Mouse (Mus musculus) stomach, embryonic 15.5 days (tissue): ENCODE results near the gene Zfp185. TPM values are rescaled to one million over a fixed set of nuclear protein-coding genes. Genes with fewer than 3 reads are reported as not detected.
A peak's percentile ranks its signal among the peaks of the same experiment; 100 is the strongest.

Experiments used
- ATAC-seq: fragments of 200-750 bp; cut with Nextera tagmentation; 2 replicates; pipeline ENCODE4 v1.8.0; 2017; ENCODE audit warnings: low read depth, moderate number of reproducible peaks, moderate TSS enrichment; ENCODE audit not compliant: insufficient read depth, low FRiP score
- H3K27ac ChIP-seq: fragments of 300-500 bp; sonication (generic); 2 replicates; pipeline ENCODE4 v1.5.1; 2015; ENCODE audit warnings: mild to moderate bottlenecking, inconsistent platforms
- H3K27me3 ChIP-seq: fragments of 300-500 bp; sonication (generic); replicated peaks from 2 replicates; pipeline ENCODE4 v1.6.1; 2015; ENCODE audit warnings: inconsistent platforms
- H3K36me3 ChIP-seq: fragments of 300-500 bp; sonication (generic); 2 replicates; pipeline ENCODE4 v1.6.1; 2015; ENCODE audit warnings: inconsistent platforms
- H3K4me1 ChIP-seq: fragments of 300-500 bp; sonication (generic); 2 replicates; pipeline ENCODE4 v1.6.1; 2015; ENCODE audit warnings: inconsistent platforms
- H3K4me2 ChIP-seq: fragments of 300-500 bp; sonication (generic); 2 replicates; pipeline ENCODE4 v1.6.1; 2015; ENCODE audit warnings: mild to moderate bottlenecking, inconsistent platforms
- H3K4me3 ChIP-seq: fragments of 300-500 bp; sonication (generic); replicated peaks from 2 replicates; pipeline ENCODE4 v1.5.1; 2015; ENCODE audit warnings: inconsistent platforms
- H3K9ac ChIP-seq: fragments of 300-500 bp; sonication (generic); 2 replicates; pipeline ENCODE4 v1.6.1; 2015; ENCODE audit warnings: inconsistent platforms
- H3K9me3 ChIP-seq: fragments of 300-500 bp; sonication (generic); 2 replicates; pipeline ENCODE4 v1.6.1; 2016; ENCODE audit warnings: inconsistent platforms
- WGBS: fragments of 180-500 bp; shearing (Covaris S2); methylation state at CpG from one replicate; pipeline ENCODE4 v1.1.7; 2015; 5-methylcytosine and 5-hydroxymethylcytosine counted together
- polyA plus RNA-seq: library from polyadenylated mRNA; unstranded; fragments of >200 nt; fragmentation: Nextera tagmentation; extraction: Ambion mirVana; gene quantifications from 2 replicates; pipeline ENCODE4 v1.2.1, GENCODE M21; 2015

Zfp185 gene
- polyA plus RNA-seq, 1 experiment from 2014 or later, result 13.8 TPM

GRCm38 (mm10) chrX:72995542-72995941 lies 8.4 kb downstream of the Zfp185 start:
- Histone ChIP-seq H3K4me1 (no peaks in the 10 kb centered on the region), H3K36me3 (no peaks in the 10 kb centered on the region), H3K9ac (no peak overlapping the region), H3K9me3 (no peaks in the 10 kb centered on the region), H3K27me3 (no peaks in the 10 kb centered on the region), H3K4me2 (no peak overlapping the region), H3K4me3 (no peak overlapping the region), H3K27ac (no peak overlapping the region)
- ATAC-seq, result no peak
- 61% methylated on average over 3 of the region's 3 CpGs for WGBS

GRCm38 (mm10) chrX:73003110-73003509 lies 16.0 kb downstream of the Zfp185 start:
- WGBS, result 79% methylated on average over 5 of the region's 5 CpGs

GRCm38 (mm10) chrX:73005678-73006077 lies 18.5 kb downstream of the Zfp185 start:
- Histone ChIP-seq H3K9me3 (no peaks in the 10 kb centered on the region), H3K27me3 (no peaks in the 10 kb centered on the region), H3K4me2 (no peak overlapping the region), H3K9ac (no peak overlapping the region), H3K27ac (no peak overlapping the region), H3K4me1 (no peaks in the 10 kb centered on the region), H3K36me3 (no peaks in the 10 kb centered on the region), H3K4me3 (no peak overlapping the region)
- ATAC-seq, result no peak
- 59% methylated on average over 4 of the region's 4 CpGs for WGBS

More at GRCm38 (mm10) chrX:73003110-73003509, 16.0 kb downstream of the Zfp185 start:
- Histone ChIP-seq H3K4me2 (no peak overlapping the region), H3K4me3 (no peak overlapping the region), H3K27me3 (no peaks in the 10 kb centered on the region), H3K4me1 (no peaks in the 10 kb centered on the region), H3K36me3 (no peaks in the 10 kb centered on the region), H3K9me3 (no peaks in the 10 kb centered on the region), H3K27ac (no peak overlapping the region), H3K9ac (no peak overlapping the region)
- ATAC-seq, result no peak

- Histone ChIP-seq H3K9ac (no peak overlapping the region), H3K27me3 (no peaks in the 10 kb centered on the region), H3K36me3 (no peaks in the 10 kb centered on the region), H3K9me3 (no peaks in the 10 kb centered on the region), H3K4me2 (peak overlapping the region; percentile 49), H3K4me1 (no peaks in the 10 kb centered on the region), H3K4me3 (peak overlapping the region; percentile 33), H3K27ac (no peak overlapping the region)
- 19% methylated on average over 21 of the region's 27 CpGs for WGBS
- peak; percentile 99 for ATAC-seq
These were observed 20.7 kb downstream of the Zfp185 start for GRCm38 (mm10) chrX:73007597-73008479.

GRCm38 (mm10) chrX:73012846-73013245 lies 25.7 kb downstream of the Zfp185 start:
- H3K4me3 ChIP-seq, result no peak overlapping the region
- ATAC-seq, result no peak
- no peaks in the 10 kb centered on the region for H3K27me3 ChIP-seq
- WGBS, result 66% methylated on average over 4 of the region's 4 CpGs
- no peaks in the 10 kb centered on the region for H3K9me3 ChIP-seq
- no peaks in the 10 kb centered on the region for H3K36me3 ChIP-seq
- no peaks in the 10 kb centered on the region for H3K4me1 ChIP-seq
- H3K27ac ChIP-seq, result no peak overlapping the region
- H3K9ac ChIP-seq, result no peak overlapping the region
- no peak overlapping the region for H3K4me2 ChIP-seq

GRCm38 (mm10) chrX:73037003-73037402 lies 49.9 kb downstream of the Zfp185 start, which contains the start of gene Pnma5:
TSS of gene Pnma5 (minus strand) at chrX:73037103.
- H3K9me3 ChIP-seq, result no peaks in the 10 kb centered on the region
- H3K4me3 ChIP-seq, result no peak within 1 kb of the TSS
- WGBS, result 61% methylated on average over 1 of the region's 1 CpGs
- ATAC-seq, result no peak
- no peaks in the 10 kb centered on the region for H3K4me1 ChIP-seq
- H3K9ac ChIP-seq, result no peak within 1 kb of the TSS
- H3K27me3 ChIP-seq, result no peaks in the 10 kb centered on the region
- H3K27ac ChIP-seq, result no peak within 1 kb of the TSS
- H3K36me3 ChIP-seq, result no peaks in the 10 kb centered on the region
- H3K4me2 ChIP-seq, result no peak within 1 kb of the TSS

GRCm38 (mm10) chrX:73038831-73039230 lies 51.7 kb downstream of the Zfp185 start:
- WGBS, result 73% methylated on average over 8 of the region's 8 CpGs
- H3K9me3 ChIP-seq, result no peaks in the 10 kb centered on the region
- no peak overlapping the region for H3K4me2 ChIP-seq
- no peak overlapping the region for H3K27ac ChIP-seq
- no peaks in the 10 kb centered on the region for H3K27me3 ChIP-seq
- H3K4me3 ChIP-seq, result no peak overlapping the region
- no peaks in the 10 kb centered on the region for H3K4me1 ChIP-seq
- no peaks in the 10 kb centered on the region for H3K36me3 ChIP-seq
- ATAC-seq, result no peak
- H3K9ac ChIP-seq, result no peak overlapping the region

GRCm38 (mm10) chrX:73039666-73040065 lies 52.5 kb downstream of the Zfp185 start:
- H3K27ac ChIP-seq, result no peak overlapping the region
- no peaks in the 10 kb centered on the region for H3K4me1 ChIP-seq
- no peaks in the 10 kb centered on the region for H3K36me3 ChIP-seq
- H3K9me3 ChIP-seq, result no peaks in the 10 kb centered on the region
- no peak for ATAC-seq
- 79% methylated on average over 12 of the region's 12 CpGs for WGBS
- H3K9ac ChIP-seq, result no peak overlapping the region
- no peak overlapping the region for H3K4me2 ChIP-seq
- no peaks in the 10 kb centered on the region for H3K27me3 ChIP-seq
- no peak overlapping the region for H3K4me3 ChIP-seq

GRCm38 (mm10) chrX:73053860-73054563 lies 66.9 kb downstream of the Zfp185 start:
- WGBS, result 15% methylated on average over 14 of the region's 14 CpGs
- H3K36me3 ChIP-seq, result no peaks in the 10 kb centered on the region
- H3K4me2 ChIP-seq, result no peak overlapping the region
- no peaks in the 10 kb centered on the region for H3K4me1 ChIP-seq
- H3K4me3 ChIP-seq, result no peak overlapping the region
- H3K27me3 ChIP-seq, result no peaks in the 10 kb centered on the region
- no peak overlapping the region for H3K27ac ChIP-seq
- H3K9ac ChIP-seq, result no peak overlapping the region
- H3K9me3 ChIP-seq, result no peaks in the 10 kb centered on the region
- ATAC-seq, result peak; percentile 92

- Histone ChIP-seq H3K27ac (no peak overlapping the region), H3K4me1 (0 out of 2 replicates have a peak, but pooled peaks cover 3% of the 10 kb centered on the region), H3K9ac (no peak overlapping the region), H3K36me3 (no peaks in the 10 kb centered on the region), H3K27me3 (no peaks in the 10 kb centered on the region), H3K4me2 (no peak overlapping the region), H3K4me3 (no peak overlapping the region), H3K9me3 (no peaks in the 10 kb centered on the region)
- WGBS, result 79% methylated on average over 1 of the region's 1 CpGs
- ATAC-seq, result no peak
These were observed 74.4 kb downstream of the Zfp185 start for GRCm38 (mm10) chrX:73061528-73061927.

GRCm38 (mm10) chrX:73062323-73062722 lies 75.2 kb downstream of the Zfp185 start:
- H3K27me3 ChIP-seq, result no peaks in the 10 kb centered on the region
- H3K27ac ChIP-seq, result no peak overlapping the region
- H3K4me1 ChIP-seq, result 0 out of 2 replicates have a peak, but pooled peaks cover 3% of the 10 kb centered on the region
- no peak overlapping the region for H3K4me2 ChIP-seq
- ATAC-seq, result no peak
- no peak overlapping the region for H3K9ac ChIP-seq
- H3K4me3 ChIP-seq, result no peak overlapping the region
- no peaks in the 10 kb centered on the region for H3K9me3 ChIP-seq
- no peaks in the 10 kb centered on the region for H3K36me3 ChIP-seq
- 40% methylated on average over 5 of the region's 5 CpGs for WGBS
